Comparison of ENCODE assay signal across 8 mouse cellular contexts in the genomic region with DNA sequence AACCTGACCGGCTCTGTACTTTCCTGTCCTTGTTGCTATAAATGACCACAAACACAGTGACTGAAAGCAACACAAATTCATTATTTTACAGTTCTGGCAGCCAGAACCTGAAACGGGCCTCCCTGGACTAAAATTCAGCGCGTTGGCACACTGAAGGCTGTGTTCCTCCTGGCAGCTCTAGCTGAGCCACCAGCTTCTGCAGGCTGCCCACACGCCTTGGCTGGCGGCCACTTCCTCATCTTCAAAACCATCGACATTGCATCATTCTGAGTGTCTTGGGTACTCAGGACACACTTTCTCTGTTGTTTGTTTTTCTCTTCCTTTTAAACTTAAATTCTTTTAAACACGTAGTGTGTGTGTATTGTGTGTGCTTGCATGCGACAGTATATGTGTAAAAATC. TPM values are rescaled to one million over a fixed set of nuclear protein-coding genes. Genes with fewer than 3 reads are reported as not detected.
DNase-seq lines count a peak whose midpoint lies in the region; ATAC-seq lines count a peak whose summit lies in the region.

No protein-coding gene starts in this region.

- peak; percentile 21 for DNase-seq in retina, postnatal 1 day
- DNase-seq in retina, embryonic 14.5 days (ENCODE audit: low spot score), result no peak
- peak; percentile 64 to 69 for DNase-seq in frontal cortex, postnatal 25 days (ENCODE audit: low spot score in 2 of 2)
- DNase-seq in layer of hippocampus, adult 9-11 months, result peak; percentile 91
- no peak for DNase-seq in urinary bladder, postnatal 4 days (ENCODE audit: low spot score in 2 of 2)

- peak; percentile 63 for ATAC-seq in cerebellum, adult (ENCODE audit: insufficient number of reproducible peaks, low FRiP score, low TSS enrichment)
- ATAC-seq in megakaryocyte progenitor cell, adult 5-6 weeks (replicated peaks; ENCODE audit: poor library complexity), result peak; percentile 90
- no peak for ATAC-seq in inflammation-experienced regulatory T-cells, adult 6 months

RNA-seq across cellular contexts. Expression of a gene that starts 0.7 kb away (rescaled TPM):
- not detected in 2 replicates for total RNA-seq in megakaryocyte progenitor cell, adult 5-6 weeks (2015)
- total RNA-seq in megakaryocyte progenitor cell, adult 5-6 weeks (2017), result not detected in 2 replicates
- not detected for polyA plus RNA-seq in inflammation-experienced regulatory T-cells, adult 6 months (2017; shearing (Covaris generic))

Comparison
In these comparisons a context has a peak if more than half of its experiments do, and no peak if none do; other contexts are left out.
1. DNase-seq: peak in retina, postnatal 1 day (single experiment), frontal cortex, postnatal 25 days (2 of 2) and layer of hippocampus, adult 9-11 months (single experiment); none in retina, embryonic 14.5 days (single experiment) and urinary bladder, postnatal 4 days (0 of 2).